Mouse (Mus musculus) megakaryocyte-erythroid progenitor cell, adult 5 weeks (primary cell): ENCODE measurements around the gene Isg20. TPM values are rescaled to one million over a fixed set of nuclear protein-coding genes. Genes with fewer than 3 reads are reported as not detected.

ENCODE experiments used
- polyA plus RNA-seq: library from polyadenylated mRNA; stranded (reverse); fragments of >175 nt; gene quantifications from 2 replicates; pipeline ENCODE4 v1.2.3, GENCODE M21; 2012

The Isg20 gene
- 26.3 and 29.7 TPM in 2 replicates for polyA plus RNA-seq

DNA sequence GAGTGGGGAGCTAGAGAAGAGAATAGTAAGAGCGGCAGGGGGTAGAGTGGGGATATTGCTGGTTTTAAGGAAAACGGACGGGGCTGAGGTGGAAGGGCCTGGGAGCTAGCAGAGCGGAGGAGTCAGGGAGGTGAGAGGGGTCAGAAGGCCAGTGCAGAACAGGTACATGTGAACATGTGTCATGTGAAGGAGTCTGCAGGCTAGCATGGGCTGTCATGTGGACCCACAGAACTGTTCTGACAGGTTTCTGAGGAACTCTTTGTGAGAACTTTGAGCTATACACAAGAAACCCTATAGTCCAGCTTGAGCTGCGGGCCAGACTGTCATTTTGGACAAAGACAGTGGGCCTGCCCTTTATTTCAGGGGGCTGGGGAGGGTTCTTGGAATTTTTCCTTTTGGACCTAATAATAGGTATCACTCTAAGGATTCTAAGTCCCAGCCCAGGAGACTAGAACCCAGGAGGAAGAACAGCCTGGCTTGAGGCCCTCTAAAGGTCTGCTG, at the start of gene Isg20:
Gene Isg20 (plus strand): TSS at position 451 of the 501 bp plus-strand sequence.

DNA sequence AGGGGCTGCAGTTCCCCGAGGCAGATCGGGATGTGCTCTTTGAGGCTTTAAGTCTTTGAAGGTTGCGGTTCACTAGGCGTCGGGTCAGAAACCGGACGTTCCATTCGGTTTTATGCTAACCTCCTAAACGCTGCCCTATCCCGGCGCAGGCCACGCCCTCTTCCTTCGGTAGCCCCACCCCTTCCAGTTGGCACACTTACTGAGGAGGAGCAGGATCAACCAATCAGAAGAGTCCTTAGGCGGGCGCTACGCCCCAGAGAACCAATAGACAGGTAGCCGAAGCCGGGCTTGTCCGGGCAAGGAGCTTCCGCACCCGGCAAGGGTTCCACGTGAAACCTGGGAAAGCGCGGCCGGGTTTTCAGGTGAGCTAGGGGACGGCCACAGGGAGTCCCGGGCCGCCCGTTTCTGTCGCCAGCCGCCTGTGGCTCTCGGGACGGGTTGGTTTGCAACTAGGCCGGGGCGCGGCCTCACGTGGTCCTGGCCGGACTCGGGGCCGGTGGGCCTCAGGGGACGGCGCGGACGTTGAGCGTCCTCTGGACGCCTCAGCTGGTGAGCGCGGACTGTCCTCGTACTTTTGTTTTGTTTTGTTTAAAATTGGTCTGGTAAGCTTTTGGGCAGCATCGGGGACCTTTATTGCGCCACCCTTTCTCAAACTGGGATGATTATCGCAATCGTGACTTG, 17.4 kb upstream of the Isg20 start, which contains the start of gene Aen:
Gene Aen (plus strand): TSS at position 202 of the 681 bp plus-strand sequence.

Other genes with a start within 250 kb of the Isg20 start
- 0.02 TPM in 2 replicates for gene Ntrk3, start 175.4 kb upstream of the Isg20 start, polyA plus RNA-seq
- gene Mrps11, start 130.3 kb upstream of the Isg20 start, polyA plus RNA-seq, result 43.0 TPM in 2 replicates
- gene Mrpl46, start 129.9 kb upstream of the Isg20 start, polyA plus RNA-seq, result 12.5 and 13.2 TPM in 2 replicates
- 3.9 and 4.4 TPM in 2 replicates for gene Det1, start 66.2 kb upstream of the Isg20 start, polyA plus RNA-seq
- gene Aen, start 17.6 kb upstream of the Isg20 start, polyA plus RNA-seq, result 38.8 and 49.4 TPM in 2 replicates
- not detected in 2 replicates for gene Acan, start 140.1 kb downstream of the Isg20 start, polyA plus RNA-seq
- gene Hapln3, start 217.6 kb downstream of the Isg20 start, polyA plus RNA-seq, result not detected in 2 replicates
- gene Mfge8, start 235.6 kb downstream of the Isg20 start, polyA plus RNA-seq, result 57.6 and 69.5 TPM in 2 replicates